Mouse (Mus musculus) brain, embryonic 14.5 days (tissue): ENCODE results near the gene Kmt2b. TPM values are rescaled to one million over a fixed set of nuclear protein-coding genes. Genes with fewer than 3 reads are reported as not detected.

ENCODE experiments used
- DNase-seq: peaks from one replicate; pipeline ENCODE4 v3.0.0-alpha.2; 2011; ENCODE audit warnings: low read depth
- CTCF ChIP-seq: fragments of 200-500 bp; IDR thresholded peaks from 2 replicates; pipeline ENCODE4 v1.5.1; 2012; ENCODE audit warnings: inconsistent platforms, mild to moderate bottlenecking, moderate library complexity, borderline replicate concordance; ENCODE audit not compliant: insufficient read depth, insufficient read length; ENCODE audit errors: extremely low read depth
- POLR2A ChIP-seq: fragments of 200-500 bp; IDR thresholded peaks from 2 replicates; pipeline ENCODE4 v1.6.1; 2012; ENCODE audit warnings: mild to moderate bottlenecking, inconsistent platforms, borderline replicate concordance; ENCODE audit not compliant: poor library complexity, insufficient read depth, insufficient read length, severe bottlenecking; ENCODE audit errors: extremely low read depth
- polyA plus RNA-seq: library from polyadenylated mRNA; depleted of rRNA; stranded (reverse); fragments of >200 nt; gene quantifications from 2 replicates; pipeline ENCODE4 v1.2.3, GENCODE M21; 2012

Kmt2b gene
- polyA plus RNA-seq, 1 experiment = 72.2 TPM

GRCm38 (mm10) chr7:30586455-30587020 is 2.0 kb downstream of the Kmt2b start:
- TF ChIP-seq POLR2A (no peak), CTCF (no peak)
- no peak for DNase-seq

- no peak for DNase-seq
- no peak for TF ChIP-seq POLR2A
- TF ChIP-seq CTCF = no peak
Observed at GRCm38 (mm10) chr7:30585170-30585569, 3.4 kb downstream of the Kmt2b start.

GRCm38 (mm10) chr7:30584339-30584738 is 4.2 kb downstream of the Kmt2b start:
- TF ChIP-seq CTCF (no peak), POLR2A (no peak)
- no peak for DNase-seq

- TF ChIP-seq POLR2A (no peak), CTCF (no peak)
- DNase-seq = no peak
Observed at GRCm38 (mm10) chr7:30581547-30581946, 7.0 kb downstream of the Kmt2b start.

GRCm38 (mm10) chr7:30579950-30580349 is 8.6 kb downstream of the Kmt2b start:
- DNase-seq = no peak

GRCm38 (mm10) chr7:30572969-30573368 is 15.6 kb downstream of the Kmt2b start:
- no peak for TF ChIP-seq POLR2A
- no peak for TF ChIP-seq CTCF

More at GRCm38 (mm10) chr7:30579950-30580349, 8.6 kb downstream of the Kmt2b start:
- TF ChIP-seq CTCF (no peak), POLR2A (no peak)

GRCm38 (mm10) chr7:30572389-30572788 is 16.1 kb downstream of the Kmt2b start:
- no peak for DNase-seq
- TF ChIP-seq CTCF = no peak
- no peak for TF ChIP-seq POLR2A

More at GRCm38 (mm10) chr7:30572969-30573368, 15.6 kb downstream of the Kmt2b start:
- no peak for DNase-seq

GRCm38 (mm10) chr7:30567555-30567954 is 21.0 kb downstream of the Kmt2b start:
- TF ChIP-seq POLR2A = no peak
- TF ChIP-seq CTCF = no peak
- DNase-seq = no peak

- TF ChIP-seq POLR2A (no peak), CTCF (no peak)
- DNase-seq = no peak
Observed at GRCm38 (mm10) chr7:30566033-30566432, 22.5 kb downstream of the Kmt2b start.

- TF ChIP-seq POLR2A = no peak
- no peak for DNase-seq
Observed at GRCm38 (mm10) chr7:30564970-30565571, 23.5 kb downstream of the Kmt2b start, which contains the start of gene Igflr1. Gene Igflr1 (plus strand): TSS chr7:30565427.

GRCm38 (mm10) chr7:30563906-30564280 is 24.6 kb downstream of the Kmt2b start:
- no peak for DNase-seq
- TF ChIP-seq CTCF (no peak), POLR2A (no peak)

GRCm38 (mm10) chr7:30563117-30563905 is 25.2 kb downstream of the Kmt2b start, which contains the start of the genes U2af1l4, Gm49396 and Psenen:
Gene U2af1l4 (plus strand): TSS chr7:30563301.
Gene Gm49396 (plus strand): TSS chr7:30563344.
Gene Psenen (minus strand): TSS chr7:30563627.
- TF ChIP-seq POLR2A (no peak), CTCF (no peak)
- peak; percentile 99 for DNase-seq

- DNase-seq = no peak
- TF ChIP-seq POLR2A = no peak
- no peak for TF ChIP-seq CTCF
Observed at GRCm38 (mm10) chr7:30562526-30563116, 25.9 kb downstream of the Kmt2b start.
